Mouse (Mus musculus) c-Kit-negative CD71-positive TER-119-positive erythroid progenitor cells, embryonic 14.5 days (primary cell): ENCODE data around the gene 1700034J05Rik.

Experiments used
- DNase-seq: peaks from one replicate; pipeline ENCODE4 v3.0.0-alpha.2; 2013; ENCODE audit warnings: low read depth, low spot score

1700034J05Rik gene

GRCm38 (mm10) chr6:146965139-146965772 is 11.0 kb upstream of the 1700034J05Rik start:
- no peak for DNase-seq

- no peak for DNase-seq
Measured at GRCm38 (mm10) chr6:146963396-146964150, 9.4 kb upstream of the 1700034J05Rik start.

GRCm38 (mm10) chr6:146961832-146962481 is 7.7 kb upstream of the 1700034J05Rik start:
- no peak for DNase-seq

GRCm38 (mm10) chr6:146960956-146961355 is 6.7 kb upstream of the 1700034J05Rik start:
- DNase-seq = no peak

- no peak for DNase-seq
Measured at GRCm38 (mm10) chr6:146959908-146960680, 5.9 kb upstream of the 1700034J05Rik start.

- DNase-seq = no peak
Measured at GRCm38 (mm10) chr6:146958694-146959093, 4.5 kb upstream of the 1700034J05Rik start.

GRCm38 (mm10) chr6:146956961-146957360 is 2.7 kb upstream of the 1700034J05Rik start:
- DNase-seq = no peak

GRCm38 (mm10) chr6:146955896-146956295 is 1.7 kb upstream of the 1700034J05Rik start:
- peak; percentile 3 for DNase-seq

- DNase-seq = no peak
Measured at GRCm38 (mm10) chr6:146955475-146955874, 1.3 kb upstream of the 1700034J05Rik start.

GRCm38 (mm10) chr6:146950454-146950832 is 3.8 kb downstream of the 1700034J05Rik start:
- DNase-seq = no peak

GRCm38 (mm10) chr6:146949682-146950453 is 4.4 kb downstream of the 1700034J05Rik start:
- DNase-seq = no peak

- DNase-seq = no peak
Measured at GRCm38 (mm10) chr6:146947186-146947585, 7.0 kb downstream of the 1700034J05Rik start.

- DNase-seq = no peak
Measured at GRCm38 (mm10) chr6:146946327-146947029, 7.7 kb downstream of the 1700034J05Rik start.

GRCm38 (mm10) chr6:146944830-146945229 is 9.4 kb downstream of the 1700034J05Rik start:
- no peak for DNase-seq

GRCm38 (mm10) chr6:146944009-146944408 is 10.2 kb downstream of the 1700034J05Rik start:
- no peak for DNase-seq

- no peak for DNase-seq
Measured at GRCm38 (mm10) chr6:146941505-146942275, 12.5 kb downstream of the 1700034J05Rik start.

GRCm38 (mm10) chr6:146939026-146939425 is 15.2 kb downstream of the 1700034J05Rik start:
- DNase-seq = no peak

- no peak for DNase-seq
Measured at GRCm38 (mm10) chr6:146935957-146936356, 18.3 kb downstream of the 1700034J05Rik start.

GRCm38 (mm10) chr6:146933123-146933522 is 21.1 kb downstream of the 1700034J05Rik start:
- no peak for DNase-seq

GRCm38 (mm10) chr6:146929031-146929430 is 25.2 kb downstream of the 1700034J05Rik start:
- no peak for DNase-seq
